Mouse (Mus musculus): Measurements from ENCODE around the gene Prx. TPM values are rescaled to one million over a fixed set of nuclear protein-coding genes. Genes with fewer than 3 reads are reported as not detected.

Gene Prx
- total and polyA plus RNA-seq, 2 experiments from 2014 or later, result 1.5 to 3.2 TPM

GRCm38 (mm10) chr7:27507711-27508647 is 8.9 kb downstream of the Prx start:
- H3K27me3 ChIP-seq (ENCODE audit: insufficient read depth, low read length), result no peaks in the 10 kb centered on the region
- H3K36me3 ChIP-seq (ENCODE audit: insufficient read depth, low read length), result no peaks in the 10 kb centered on the region
- peak overlapping the region; percentile 90 for H3K27ac ChIP-seq (ENCODE audit: low read depth, low read length)
- peak overlapping the region; percentile 48 for H3K4me3 ChIP-seq (ENCODE audit: low read depth, low read length)
- H3K4me2 ChIP-seq (ENCODE audit: low read depth, low read length, poor library complexity, severe bottlenecking), result peak overlapping the region; percentile 57
- peak; percentile 96 for DNase-seq (ENCODE audit: low spot score)
- H3K9ac ChIP-seq (replicated peaks; ENCODE audit: low read length, poor library complexity, severe bottlenecking), result peak overlapping the region; percentile 62
- ATAC-seq (ENCODE audit: low FRiP score), result peak; percentile 89
- peaks cover 4% of the 10 kb centered on the region; the same call in 1 of the 2 replicates for H3K4me1 ChIP-seq (ENCODE audit: insufficient read depth, low read length)
- TF ChIP-seq CTCF (IDR thresholded peaks at IDR 0.05), result peak; percentile 69
- H3K9me3 ChIP-seq (ENCODE audit: low read length), result no peaks in the 10 kb centered on the region
- WGBS, result under 1% methylated on average over 49 of the region's 54 CpGs

- Histone ChIP-seq H3K27ac (ENCODE audit: low read depth, low read length) (0 out of 2 replicates have a peak overlapping the region, but pooled peaks have one; percentile 90), H3K27me3 (ENCODE audit: insufficient read depth, low read length) (no peaks in the 10 kb centered on the region), H3K9ac (replicated peaks; ENCODE audit: low read length, poor library complexity, severe bottlenecking) (no peak overlapping the region), H3K4me3 (ENCODE audit: low read depth, low read length) (peak overlapping the region; percentile 48), H3K36me3 (ENCODE audit: insufficient read depth, low read length) (no peaks in the 10 kb centered on the region), H3K9me3 (ENCODE audit: low read length) (no peaks in the 10 kb centered on the region), H3K4me1 (ENCODE audit: insufficient read depth, low read length) (peaks cover 4% of the 10 kb centered on the region; the same call in 1 of the 2 replicates), H3K4me2 (ENCODE audit: low read depth, low read length, poor library complexity, severe bottlenecking) (peak overlapping the region; percentile 57)
- TF ChIP-seq CTCF (IDR thresholded peaks at IDR 0.05), result peak; percentile 81
- WGBS, result 24% methylated on average over 6 of the region's 6 CpGs
- ATAC-seq (ENCODE audit: low FRiP score) (peak; percentile 67; the same call in 1 of the 2 replicates), DNase-seq (ENCODE audit: low spot score) (peak; percentile 65)
Measured at GRCm38 (mm10) chr7:27508648-27509005, 9.5 kb downstream of the Prx start.

GRCm38 (mm10) chr7:27510809-27511208 is 11.7 kb downstream of the Prx start:
- Histone ChIP-seq H3K4me3 (ENCODE audit: low read depth, low read length) (no peak overlapping the region), H3K4me2 (ENCODE audit: low read depth, low read length, poor library complexity, severe bottlenecking) (no peak overlapping the region), H3K9me3 (ENCODE audit: low read length) (no peaks in the 10 kb centered on the region), H3K36me3 (ENCODE audit: insufficient read depth, low read length) (no peaks in the 10 kb centered on the region), H3K4me1 (ENCODE audit: insufficient read depth, low read length) (peaks cover 4% of the 10 kb centered on the region; the same call in 1 of the 2 replicates), H3K9ac (replicated peaks; ENCODE audit: low read length, poor library complexity, severe bottlenecking) (no peak overlapping the region), H3K27ac (ENCODE audit: low read depth, low read length) (no peak overlapping the region), H3K27me3 (ENCODE audit: insufficient read depth, low read length) (no peaks in the 10 kb centered on the region)
- WGBS, result 77% methylated on average over 2 of the region's 2 CpGs
- no peak for TF ChIP-seq CTCF (IDR thresholded peaks at IDR 0.05)
- ATAC-seq (ENCODE audit: low FRiP score), result no peak
- no peak for DNase-seq (ENCODE audit: low spot score)

DNA sequence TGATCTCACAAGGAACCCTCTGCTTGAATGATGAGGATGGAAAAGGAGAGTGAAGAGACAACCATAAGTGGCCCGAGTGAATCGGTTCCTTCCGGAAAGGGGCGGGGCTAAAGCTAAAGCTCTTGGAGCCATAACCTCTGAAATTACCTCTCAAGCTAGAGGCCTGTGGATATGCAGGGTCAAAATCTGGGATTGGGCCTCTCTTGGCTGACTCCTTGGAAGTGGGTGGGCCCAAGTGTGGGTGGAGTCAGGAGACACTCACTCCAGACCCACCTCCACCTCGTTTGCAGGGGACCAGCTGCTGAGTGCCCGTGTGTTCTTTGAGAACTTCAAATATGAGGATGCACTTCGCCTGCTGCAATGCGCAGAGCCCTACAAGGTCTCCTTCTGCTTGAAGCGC is 15.8 kb downstream of the Prx start:
- ATAC-seq (ENCODE audit: low FRiP score) (no peak), DNase-seq (ENCODE audit: low spot score) (no peak)
- H3K27me3 ChIP-seq (ENCODE audit: insufficient read depth, low read length), result no peaks in the 10 kb centered on the region
- no peak overlapping the region for H3K27ac ChIP-seq (ENCODE audit: low read depth, low read length)
- TF ChIP-seq CTCF (IDR thresholded peaks at IDR 0.05), result no peak
- H3K4me2 ChIP-seq (ENCODE audit: low read depth, low read length, poor library complexity, severe bottlenecking), result no peak overlapping the region
- no peak overlapping the region for H3K4me3 ChIP-seq (ENCODE audit: low read depth, low read length)
- no peaks in the 10 kb centered on the region for H3K36me3 ChIP-seq (ENCODE audit: insufficient read depth, low read length)
- 80% methylated on average over 9 of the region's 9 CpGs for WGBS
- H3K4me1 ChIP-seq (ENCODE audit: insufficient read depth, low read length), result no peaks in the 10 kb centered on the region
- no peak overlapping the region for H3K9ac ChIP-seq (replicated peaks; ENCODE audit: low read length, poor library complexity, severe bottlenecking)
- H3K9me3 ChIP-seq (ENCODE audit: low read length), result no peaks in the 10 kb centered on the region

GRCm38 (mm10) chr7:27518314-27518713 is 19.2 kb downstream of the Prx start:
- no peak for TF ChIP-seq CTCF (IDR thresholded peaks at IDR 0.05)
- no peak overlapping the region for H3K4me2 ChIP-seq (ENCODE audit: low read depth, low read length, poor library complexity, severe bottlenecking)
- no peak for DNase-seq (ENCODE audit: low spot score)
- H3K27ac ChIP-seq (ENCODE audit: low read depth, low read length), result no peak overlapping the region
- no peak overlapping the region for H3K9ac ChIP-seq (replicated peaks; ENCODE audit: low read length, poor library complexity, severe bottlenecking)
- no peaks in the 10 kb centered on the region for H3K27me3 ChIP-seq (ENCODE audit: insufficient read depth, low read length)
- 85% methylated on average over 9 of the region's 9 CpGs for WGBS
- H3K9me3 ChIP-seq (ENCODE audit: low read length), result no peaks in the 10 kb centered on the region
- H3K36me3 ChIP-seq (ENCODE audit: insufficient read depth, low read length), result no peaks in the 10 kb centered on the region
- no peaks in the 10 kb centered on the region for H3K4me1 ChIP-seq (ENCODE audit: insufficient read depth, low read length)
- H3K4me3 ChIP-seq (ENCODE audit: low read depth, low read length), result no peak overlapping the region
- ATAC-seq (ENCODE audit: low FRiP score), result no peak

DNA sequence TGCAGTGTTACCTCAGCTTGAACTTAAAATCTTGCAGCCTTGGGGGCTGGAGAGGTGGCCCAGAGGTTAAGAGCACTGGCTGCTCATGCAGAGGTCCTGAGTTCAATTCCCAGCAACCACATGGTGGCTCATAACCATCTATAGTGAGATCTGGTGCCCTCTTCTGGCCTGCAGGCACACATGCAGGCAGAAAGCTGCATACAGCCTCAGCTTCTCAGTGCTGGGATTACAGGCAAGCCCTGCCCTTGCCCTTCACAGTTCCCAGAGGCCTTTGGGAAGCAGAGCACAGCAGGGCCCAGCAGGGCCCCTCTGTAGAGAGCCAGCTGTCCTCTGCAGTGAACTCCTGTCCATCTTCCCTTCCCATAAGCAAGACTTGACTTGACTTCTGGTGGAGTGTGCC is 21.0 kb downstream of the Prx start:
- Histone ChIP-seq H3K36me3 (ENCODE audit: insufficient read depth, low read length) (no peaks in the 10 kb centered on the region), H3K4me3 (ENCODE audit: low read depth, low read length) (no peak overlapping the region), H3K4me1 (ENCODE audit: insufficient read depth, low read length) (no peaks in the 10 kb centered on the region), H3K4me2 (ENCODE audit: low read depth, low read length, poor library complexity, severe bottlenecking) (no peak overlapping the region), H3K27me3 (ENCODE audit: insufficient read depth, low read length) (no peaks in the 10 kb centered on the region), H3K9me3 (ENCODE audit: low read length) (no peaks in the 10 kb centered on the region), H3K27ac (ENCODE audit: low read depth, low read length) (no peak overlapping the region), H3K9ac (replicated peaks; ENCODE audit: low read length, poor library complexity, severe bottlenecking) (no peak overlapping the region)
- ATAC-seq (ENCODE audit: low FRiP score) (no peak), DNase-seq (ENCODE audit: low spot score) (no peak)
- TF ChIP-seq CTCF (IDR thresholded peaks at IDR 0.05), result peak; percentile 30

All from midbrain, postnatal 0 days (tissue).